Mouse (Mus musculus) megakaryocyte progenitor cell, adult 5-6 weeks (primary cell): ENCODE measurements around the gene Stkld1. TPM values are rescaled to one million over a fixed set of nuclear protein-coding genes. Genes with fewer than 3 reads are reported as not detected.
"Not testable (repeated sequence)": the region's sequence is repeated elsewhere in the genome, so short reads cannot be mapped to it uniquely, and the experiment has no call there.

Experiments used
- ATAC-seq: replicated peaks from 2 replicates; pipeline ENCODE4 v1.8.0; 2016; ENCODE audit warnings: mild to moderate bottlenecking, moderate TSS enrichment, inconsistent platforms; ENCODE audit not compliant: poor library complexity
- total RNA-seq, 2 experiments: library from RNA; stranded (forward) in 1 of 2; stranded (reverse) in 1 of 2; fragments of 157-497, 149-512 nt in 1 of 2; fragments of 200-1000 nt in 1 of 2; gene quantifications; 2 replicates each; pipeline versions ENCODE4 v1.2.3 to v1.2.4; 2015 to 2017

Stkld1 gene
- total RNA-seq (2015) (0.05 and 0.15 TPM in 2 replicates), total RNA-seq (2017) (0.14 TPM in 1 of 2 replicates, not detected in the other)

GRCm38 (mm10) chr2:26933304-26934055 lies at the start of gene Stkld1, which contains the start of gene Surf4:
Gene Stkld1, plus strand, starts transcription at chr2:26934047.
Gene Surf4, minus strand, starts transcription at chr2:26933928.
- peak; percentile 91 for ATAC-seq

DNA sequence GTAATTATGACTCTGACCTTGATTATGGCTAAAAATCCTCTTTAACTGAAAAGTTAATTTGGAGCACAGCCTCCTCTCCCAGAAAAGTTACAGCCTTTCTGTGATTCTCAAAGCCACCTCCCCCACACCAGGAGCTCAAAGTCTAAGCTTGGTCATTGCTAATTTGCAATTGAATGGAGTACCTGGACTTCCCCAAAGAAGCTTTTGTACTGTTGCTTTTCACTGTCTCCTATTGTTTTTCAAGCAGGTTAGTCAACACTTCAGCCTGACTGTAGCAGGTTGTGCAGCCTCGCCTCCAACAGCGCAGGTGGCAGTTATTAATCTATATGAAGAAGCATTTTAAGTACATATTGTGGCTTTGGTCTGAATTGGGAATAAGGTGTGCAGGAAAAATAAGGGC lies 48.3 kb upstream of the Stkld1 start:
- not testable (repeated sequence) for ATAC-seq

DNA sequence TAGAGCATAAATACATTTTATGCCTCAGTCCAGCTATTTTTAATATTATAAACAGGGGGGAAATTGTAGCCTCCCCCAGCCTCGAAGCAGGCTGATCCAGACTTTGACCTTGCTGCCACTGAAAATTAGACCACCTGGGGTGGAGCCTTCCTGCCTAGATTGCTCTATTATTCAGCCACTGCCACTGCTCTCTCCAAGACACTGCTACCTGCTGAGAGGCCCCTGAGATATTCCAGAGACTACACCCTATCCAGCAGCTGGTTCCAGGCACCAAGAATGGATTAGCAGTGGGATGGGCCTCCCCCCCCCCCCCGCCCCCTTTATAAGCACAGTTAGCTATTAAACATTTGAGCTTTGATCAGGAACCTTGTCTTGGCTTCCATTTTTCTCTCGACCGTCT lies 47.7 kb upstream of the Stkld1 start:
- ATAC-seq: not testable (repeated sequence)

- no peak for ATAC-seq
These were observed 37.9 kb upstream of the Stkld1 start for GRCm38 (mm10) chr2:26895898-26896297.

- ATAC-seq: no peak
These were observed 33.1 kb upstream of the Stkld1 start for GRCm38 (mm10) chr2:26900731-26901130.

GRCm38 (mm10) chr2:26901834-26902400 lies 31.9 kb upstream of the Stkld1 start:
- no peak for ATAC-seq

DNA sequence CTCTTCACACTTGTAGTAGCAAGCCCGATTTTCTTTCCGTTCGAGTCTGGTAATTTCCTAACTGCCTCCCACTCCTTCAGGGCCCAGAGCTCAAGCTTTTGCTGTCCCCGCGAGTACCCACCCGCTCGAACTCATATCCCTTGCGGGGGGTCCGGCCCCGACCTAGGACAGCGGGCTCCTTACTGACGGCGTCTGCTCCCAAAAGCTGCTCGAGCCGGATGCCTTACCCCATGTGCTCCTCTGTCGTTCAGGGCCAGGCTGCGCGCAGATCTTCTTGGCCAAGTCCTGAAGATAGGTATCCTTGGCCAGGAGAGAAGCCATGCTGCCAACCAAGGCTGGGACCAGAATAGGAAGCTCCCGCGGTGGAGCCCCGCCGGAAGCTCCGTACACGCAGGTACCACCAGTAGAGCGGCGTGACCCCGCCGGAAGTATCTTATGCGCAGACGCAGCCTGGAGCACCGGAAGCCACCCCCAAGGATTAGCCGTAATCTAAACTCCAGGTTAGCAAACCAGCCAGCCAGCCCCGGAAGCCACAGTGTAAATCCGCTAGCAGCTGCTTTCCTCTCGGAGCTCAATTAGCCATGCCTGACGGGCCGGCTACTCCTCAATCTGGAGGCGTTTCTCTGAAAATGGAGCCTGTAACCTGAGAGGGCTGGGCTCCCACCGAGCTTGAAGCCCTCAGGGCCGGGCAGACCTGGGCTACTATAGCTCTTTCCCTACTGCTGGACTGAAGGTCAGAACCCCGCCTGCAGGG lies 31.2 kb upstream of the Stkld1 start, which contains the start of gene Surf6:
Surf6 (minus strand) TSS at position 413 of the 754 bp plus-strand sequence.
- ATAC-seq: peak; percentile 94

DNA sequence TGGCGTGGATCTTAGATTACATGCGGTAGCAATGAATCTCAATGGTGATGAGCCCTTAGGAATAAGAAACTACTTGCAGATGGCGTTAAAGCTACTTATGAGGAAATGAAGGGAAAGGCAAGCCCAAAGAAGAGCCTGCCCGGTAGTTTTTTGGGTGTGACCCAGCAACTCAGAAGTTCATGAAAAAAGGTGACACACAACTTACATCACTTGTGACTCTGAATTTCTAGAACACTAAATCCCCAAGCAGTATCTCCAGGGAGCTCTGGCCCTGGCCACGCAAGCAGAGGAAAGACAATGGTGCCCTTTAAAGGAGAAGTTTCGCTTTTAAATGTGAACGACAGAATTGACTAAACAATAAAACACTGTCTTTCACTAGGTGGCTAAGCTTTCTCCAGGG lies 30.5 kb upstream of the Stkld1 start:
- ATAC-seq: no peak

DNA sequence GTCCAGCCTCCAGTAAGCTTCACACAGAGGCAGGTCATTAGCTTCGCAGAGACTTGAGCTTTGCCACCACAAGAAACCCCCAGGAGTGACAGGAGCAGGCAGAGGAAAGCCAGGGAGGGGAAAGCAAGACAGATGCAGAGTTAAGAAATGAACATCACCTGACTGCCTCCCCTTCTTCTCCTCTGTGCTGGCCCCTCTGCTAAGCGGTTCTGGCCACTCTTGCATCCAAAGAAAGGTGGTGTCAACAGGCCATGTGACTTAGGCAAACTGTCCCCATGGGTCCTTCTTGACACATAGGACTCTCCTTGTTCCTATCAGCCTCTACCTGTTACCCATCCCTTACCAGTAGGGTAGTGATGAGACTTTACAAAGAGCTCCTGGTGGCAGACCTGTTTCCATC lies 27.9 kb upstream of the Stkld1 start:
- no peak for ATAC-seq

GRCm38 (mm10) chr2:26906431-26906830 lies 27.4 kb upstream of the Stkld1 start:
- ATAC-seq: no peak

DNA sequence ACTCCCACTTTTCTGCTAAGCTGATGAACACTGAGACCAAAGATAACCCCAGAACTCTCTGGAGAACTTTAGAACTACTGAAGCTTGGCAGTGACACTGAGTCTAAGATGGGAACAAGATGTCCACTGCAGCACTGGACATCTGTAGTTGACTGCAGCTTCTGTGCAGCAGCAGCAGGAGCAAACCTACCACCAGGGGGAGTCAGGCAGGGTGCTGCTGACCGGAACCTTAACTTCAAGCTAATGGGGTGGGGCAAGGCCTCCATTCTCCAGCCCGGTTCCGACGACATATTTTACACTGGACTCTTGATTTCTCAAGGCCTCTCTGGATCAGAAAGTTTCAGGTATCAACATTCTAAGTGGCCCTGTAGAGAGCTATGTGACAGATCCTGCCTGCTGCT lies 26.7 kb upstream of the Stkld1 start:
- no peak for ATAC-seq

GRCm38 (mm10) chr2:26908710-26909386 lies 25.0 kb upstream of the Stkld1 start:
- no peak for ATAC-seq

- no peak for ATAC-seq
These were observed 24.5 kb upstream of the Stkld1 start for GRCm38 (mm10) chr2:26909387-26909784.

DNA sequence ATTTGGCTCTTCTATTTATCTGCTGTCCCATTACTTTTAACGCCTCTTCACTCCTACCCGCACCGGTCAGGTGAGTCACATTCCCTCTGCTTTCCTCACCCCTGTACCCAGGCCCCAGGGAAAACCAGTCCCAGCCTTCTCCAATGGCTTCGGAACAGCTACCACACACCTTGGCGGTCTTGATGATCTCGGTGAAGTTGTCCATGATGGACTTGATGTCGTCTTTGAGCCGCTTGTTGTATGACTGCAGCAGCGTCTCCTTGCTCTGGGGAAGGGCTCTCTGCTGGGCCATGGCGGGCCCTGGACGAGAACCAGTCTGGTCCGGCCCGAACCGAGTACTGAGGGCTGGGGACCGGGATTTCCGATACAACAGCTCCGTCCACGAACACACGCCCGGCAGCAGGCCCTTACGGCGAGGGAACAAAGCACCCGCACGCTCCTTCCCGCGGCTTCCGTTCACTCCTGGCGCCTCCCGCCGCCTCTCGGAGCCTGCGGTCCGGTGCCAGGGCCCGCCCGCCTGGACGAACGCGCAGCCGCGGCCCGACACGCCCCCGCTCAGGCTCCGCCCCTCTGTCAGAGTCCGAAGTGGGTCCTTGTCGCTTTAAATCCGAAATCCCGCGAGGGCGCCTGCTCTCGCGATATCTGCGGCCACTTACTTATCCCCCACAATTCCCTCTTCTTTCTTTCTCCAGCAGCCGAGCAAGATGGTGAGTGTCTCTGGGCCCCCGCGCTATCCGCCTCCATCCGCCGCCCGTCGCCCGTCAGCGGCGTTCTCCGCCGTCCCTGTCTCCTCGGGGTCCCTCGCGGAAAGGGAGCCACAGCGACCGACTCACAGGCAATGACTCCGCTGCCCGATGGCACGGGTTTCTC lies 23.5 kb upstream of the Stkld1 start, which contains the start of the genes Med22 and Rpl7a:
Med22 (minus strand) TSS at position 554 of the 870 bp plus-strand sequence.
Rpl7a (plus strand) TSS at position 641 of the 870 bp plus-strand sequence.
- ATAC-seq: peak; percentile 79

- ATAC-seq: 0 out of 2 replicates have a peak, but pooled peaks have one; percentile 12
These were observed 22.7 kb upstream of the Stkld1 start for GRCm38 (mm10) chr2:26910994-26911765.

DNA sequence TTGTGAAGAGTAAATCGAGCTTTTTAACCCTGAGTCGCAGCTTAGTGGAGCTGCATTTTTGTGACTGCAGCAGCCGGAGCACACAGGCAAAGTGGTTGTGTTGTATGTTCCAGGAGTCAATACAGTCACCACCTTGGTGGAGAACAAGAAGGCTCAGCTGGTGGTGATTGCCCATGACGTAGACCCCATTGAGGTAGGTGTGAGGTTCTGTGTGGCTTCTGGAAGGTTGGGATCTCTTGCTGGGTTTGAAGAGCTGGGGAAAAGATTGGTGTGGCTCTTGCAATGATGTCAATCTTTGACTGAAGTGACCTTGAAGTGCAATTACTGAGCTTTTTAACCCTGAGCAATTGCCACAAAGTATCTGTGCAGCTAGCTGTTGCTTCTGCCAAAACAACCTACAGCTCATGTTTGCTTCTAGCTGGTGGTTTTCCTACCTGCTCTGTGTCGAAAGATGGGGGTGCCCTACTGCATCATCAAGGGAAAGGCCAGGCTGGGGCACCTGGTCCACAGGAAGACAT lies 21.5 kb upstream of the Stkld1 start:
- no peak for ATAC-seq

DNA sequence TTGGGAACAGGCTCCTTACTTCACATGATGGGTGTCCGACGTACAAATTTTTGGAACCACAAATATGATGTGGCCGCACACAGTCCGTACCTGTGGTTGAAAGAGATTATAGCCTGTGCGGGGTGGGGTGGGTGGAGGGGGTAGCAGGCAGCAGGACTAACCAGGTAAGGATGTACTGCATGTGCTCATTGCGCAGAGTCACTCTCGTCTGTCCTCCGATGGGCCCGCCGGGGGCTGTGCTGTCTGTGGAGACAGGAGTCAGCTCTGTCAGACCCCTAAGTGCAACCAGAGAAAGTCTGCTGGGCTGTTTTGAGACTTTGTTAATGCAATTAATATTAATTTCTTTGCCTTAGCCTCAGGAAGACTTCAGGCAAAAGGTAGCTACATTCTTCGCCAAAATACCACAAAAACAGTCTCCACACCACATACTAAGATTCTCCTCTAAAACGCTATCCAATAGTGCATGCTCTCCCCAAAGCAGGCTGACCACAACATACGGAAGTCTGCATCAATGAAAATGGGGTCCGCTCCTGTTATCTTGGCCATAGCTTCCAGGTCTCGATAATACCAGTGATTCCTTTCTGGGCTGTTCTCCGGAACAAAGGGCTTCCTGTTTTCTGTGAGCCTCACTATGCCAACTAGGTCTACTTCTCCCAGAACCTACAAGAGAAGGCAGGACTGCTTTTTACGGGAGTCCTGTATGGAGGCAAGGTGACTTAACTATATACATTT lies 20.3 kb upstream of the Stkld1 start:
- ATAC-seq: no peak
